Mouse (Mus musculus) neural tube, embryonic 12.5 days (tissue): ENCODE data around the gene Gse1. TPM values are rescaled to one million over a fixed set of nuclear protein-coding genes. Genes with fewer than 3 reads are reported as not detected.
A peak's percentile ranks its signal among the peaks of the same experiment; 100 is the strongest.

Experiments used
- ATAC-seq: fragments of 200-750 bp; cut with Nextera tagmentation; 2 replicates; pipeline ENCODE4 v1.8.0; 2017; ENCODE audit warnings: low read depth, mild to moderate bottlenecking, moderate TSS enrichment, moderate library complexity; ENCODE audit not compliant: low FRiP score
- H3K27ac ChIP-seq: fragments of 300-500 bp; sonication (generic); 2 replicates; pipeline ENCODE4 v1.5.1; 2016
- H3K27me3 ChIP-seq: fragments of 300-500 bp; sonication (generic); replicated peaks from 2 replicates; pipeline ENCODE4 v1.6.1; 2016; ENCODE audit warnings: mild to moderate bottlenecking
- H3K36me3 ChIP-seq: fragments of 300-500 bp; sonication (generic); 2 replicates; pipeline ENCODE4 v1.6.1; 2016; ENCODE audit warnings: mild to moderate bottlenecking
- H3K4me1 ChIP-seq: fragments of 300-500 bp; sonication (generic); 2 replicates; pipeline ENCODE4 v1.6.1; 2016
- H3K4me2 ChIP-seq: fragments of 300-500 bp; sonication (generic); replicated peaks from 2 replicates; pipeline ENCODE4 v1.6.1; 2016; ENCODE audit warnings: mild to moderate bottlenecking
- H3K4me3 ChIP-seq: fragments of 300-500 bp; sonication (generic); 2 replicates; pipeline ENCODE4 v1.5.1; 2016
- H3K9ac ChIP-seq: fragments of 300-500 bp; sonication (generic); 2 replicates; pipeline ENCODE4 v1.6.1; 2016; ENCODE audit warnings: mild to moderate bottlenecking
- H3K9me3 ChIP-seq: fragments of 300-500 bp; sonication (generic); 2 replicates; pipeline ENCODE4 v1.6.1; 2016; ENCODE audit warnings: mild to moderate bottlenecking
- WGBS: fragments of 180-500 bp; shearing (Covaris S2); methylation state at CpG from one replicate; pipeline ENCODE4 v1.1.7; 2016; 5-methylcytosine and 5-hydroxymethylcytosine counted together
- polyA plus RNA-seq: library from polyadenylated mRNA; unstranded; fragments of >200 nt; fragmentation: Nextera tagmentation; extraction: Ambion mirVana; gene quantifications from 2 replicates; pipeline ENCODE4 v1.2.1, GENCODE M21; 2016

Gse1 gene
- polyA plus RNA-seq, 1 experiment from 2014 or later, result 26.0 TPM

DNA sequence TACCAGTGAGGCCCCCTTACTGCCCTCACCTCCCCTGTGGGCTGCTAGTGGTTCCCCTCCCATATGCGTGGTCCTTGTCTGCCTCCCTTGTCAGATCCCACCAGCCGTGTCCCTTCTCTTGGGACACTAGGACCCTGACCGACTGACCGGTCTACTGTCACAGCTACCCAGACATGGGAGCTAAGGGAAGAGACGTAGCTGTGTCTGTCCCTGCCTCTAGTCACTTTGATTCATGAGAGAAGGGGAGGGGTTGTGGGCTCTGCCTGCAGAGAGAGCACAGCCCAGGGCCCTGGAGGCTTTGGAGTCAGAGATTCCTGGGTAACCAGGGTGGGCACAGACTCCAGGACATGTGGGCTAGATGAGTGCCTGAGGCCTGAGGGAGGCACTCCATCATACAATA is 68.7 kb downstream of the Gse1 start:
- no peaks in the 10 kb centered on the region for H3K36me3 ChIP-seq
- H3K9ac ChIP-seq, result peak overlapping the region; percentile 46; the same call in 1 of the 2 replicates
- H3K9me3 ChIP-seq, result no peaks in the 10 kb centered on the region
- H3K27me3 ChIP-seq, result no peaks in the 10 kb centered on the region
- WGBS, result 5% methylated on average over 5 of the region's 5 CpGs
- H3K4me3 ChIP-seq, result no peak overlapping the region
- H3K4me1 ChIP-seq, result peaks cover 91% of the 10 kb centered on the region
- H3K27ac ChIP-seq, result peak overlapping the region; percentile 84
- peak overlapping the region; percentile 32; the same call in 1 of the 2 replicates for H3K4me2 ChIP-seq
- ATAC-seq, result no peak; the same call in 1 of the 2 replicates

DNA sequence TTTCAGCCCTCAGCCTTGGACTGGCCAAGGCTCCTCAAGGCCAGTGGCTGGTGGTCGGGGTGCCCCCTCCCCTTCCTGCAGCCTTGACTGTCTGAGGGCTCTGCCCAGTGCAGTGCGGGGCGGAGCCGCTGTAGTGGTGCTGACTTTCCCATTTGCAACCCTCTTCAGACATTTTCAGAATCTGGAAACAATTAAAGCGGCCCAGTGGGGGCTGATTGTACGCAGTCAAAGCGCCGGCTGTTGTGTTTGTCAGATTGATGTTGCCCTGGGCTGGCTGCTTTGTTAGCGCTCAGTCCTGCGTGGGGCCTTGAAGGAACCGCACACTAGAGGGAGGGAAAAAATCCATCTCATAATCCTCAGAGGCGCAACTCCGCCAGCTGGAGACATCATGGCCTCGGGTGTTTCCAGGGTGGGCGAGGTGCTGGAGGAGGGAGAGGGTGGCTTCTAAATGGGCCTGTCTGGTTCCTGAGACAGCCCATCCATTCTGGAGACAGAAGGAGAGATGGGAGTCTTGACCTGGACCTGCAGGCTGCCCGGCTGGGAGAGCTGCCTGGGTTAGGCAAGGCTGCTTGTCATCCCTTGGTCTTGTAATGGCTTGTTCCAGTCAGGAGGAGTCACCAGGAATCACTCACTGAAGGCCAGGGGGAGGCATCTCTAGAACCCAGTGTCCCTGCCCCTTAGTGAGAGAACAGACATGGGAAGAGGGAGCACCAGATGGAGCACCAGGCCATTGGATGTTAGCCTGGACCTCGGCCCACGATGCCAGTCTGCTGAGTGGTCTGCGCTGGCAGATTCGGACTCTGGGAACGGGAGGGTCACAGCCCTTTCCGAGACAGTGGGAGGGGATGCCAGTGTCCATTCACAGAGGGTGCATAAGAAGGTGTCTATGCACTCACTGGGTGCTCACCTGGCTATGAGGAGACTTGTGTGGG is 70.6 kb downstream of the Gse1 start:
- H3K36me3 ChIP-seq, result no peaks in the 10 kb centered on the region
- 25% methylated on average over 22 of the region's 22 CpGs for WGBS
- peaks cover 85% of the 10 kb centered on the region for H3K4me1 ChIP-seq
- H3K27ac ChIP-seq, result peak overlapping the region; percentile 95
- H3K4me2 ChIP-seq, result peak overlapping the region; percentile 34
- peak; percentile 38 for ATAC-seq
- no peak overlapping the region for H3K4me3 ChIP-seq
- H3K9me3 ChIP-seq, result no peaks in the 10 kb centered on the region
- H3K9ac ChIP-seq, result peak overlapping the region; percentile 23; the same call in 1 of the 2 replicates
- H3K27me3 ChIP-seq, result no peaks in the 10 kb centered on the region

DNA sequence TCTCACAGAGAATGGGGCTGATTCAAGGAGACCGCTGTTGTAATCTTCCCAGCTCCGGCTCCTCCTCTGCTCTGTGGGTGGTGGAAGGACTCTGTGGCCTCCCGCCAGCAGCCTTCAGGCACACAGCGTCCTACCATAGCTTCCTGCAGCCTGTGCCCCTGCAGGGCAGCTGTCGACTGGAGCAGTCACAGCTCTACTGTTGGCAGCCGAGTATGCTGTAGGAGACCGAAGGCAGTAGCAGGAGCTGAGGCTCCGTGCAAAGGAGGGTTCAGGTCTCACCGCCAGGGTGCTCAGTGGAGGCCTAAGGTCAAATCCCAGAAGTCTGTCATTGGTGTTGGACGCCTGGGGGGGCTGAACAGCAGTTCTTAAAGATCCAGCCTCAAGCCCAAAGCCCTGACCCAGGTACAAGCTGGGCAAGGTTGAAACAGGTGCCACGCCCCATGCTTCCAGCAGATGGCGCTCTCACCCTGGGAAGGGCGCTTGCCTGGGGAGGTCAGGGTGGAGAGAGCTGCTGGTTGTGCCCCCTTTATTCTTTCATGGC is 72.4 kb downstream of the Gse1 start:
- Histone ChIP-seq H3K4me1 (peaks cover 79% of the 10 kb centered on the region), H3K36me3 (no peaks in the 10 kb centered on the region), H3K9ac (peak overlapping the region; percentile 47; the same call in 1 of the 2 replicates), H3K4me2 (peak overlapping the region; percentile 36), H3K9me3 (no peaks in the 10 kb centered on the region), H3K4me3 (no peak overlapping the region), H3K27ac (peak overlapping the region; percentile 2; the same call in 1 of the 2 replicates), H3K27me3 (no peaks in the 10 kb centered on the region)
- 0 out of 2 replicates have a peak, but pooled peaks have one; percentile 4 for ATAC-seq
- 4% methylated on average over 13 of the region's 13 CpGs for WGBS

DNA sequence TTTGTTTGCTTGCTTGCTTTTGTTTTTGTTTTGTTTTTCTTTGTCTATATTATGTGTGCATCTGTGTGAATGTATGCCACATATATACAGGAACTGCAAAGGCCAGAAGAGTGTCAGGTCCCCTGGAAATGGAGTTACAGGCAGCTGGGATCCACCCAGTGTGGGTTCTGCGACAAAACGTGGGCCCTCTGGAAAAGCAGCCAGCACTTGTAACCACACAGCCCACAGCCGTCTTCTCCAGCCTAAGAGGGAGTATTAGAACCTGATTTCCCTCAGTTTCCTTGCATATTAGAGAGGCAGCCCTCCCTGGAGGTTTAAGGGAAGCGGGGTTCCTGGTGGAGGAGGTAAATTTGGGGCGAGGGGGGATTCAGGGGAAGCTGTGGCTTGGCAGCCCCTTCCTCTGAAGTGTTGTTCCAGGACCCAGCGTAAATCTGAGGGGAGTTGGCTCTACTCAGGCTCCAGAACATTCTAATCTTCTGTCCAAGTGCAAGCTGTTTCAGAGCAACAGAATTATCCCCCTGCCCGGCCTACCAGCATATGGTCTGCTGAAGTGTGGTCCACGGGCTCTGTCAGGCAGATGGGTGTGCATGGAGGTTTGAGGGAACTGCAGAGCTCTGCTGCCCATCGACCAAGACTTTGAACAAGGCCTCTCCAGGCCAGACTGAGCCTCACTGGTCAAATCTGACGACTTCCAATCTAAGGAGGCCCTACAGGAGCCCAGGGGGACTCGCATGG is 74.9 kb downstream of the Gse1 start:
- peak overlapping the region; percentile 37; the same call in 1 of the 2 replicates for H3K27ac ChIP-seq
- no peaks in the 10 kb centered on the region for H3K9me3 ChIP-seq
- no peak for ATAC-seq
- peaks cover 75% of the 10 kb centered on the region for H3K4me1 ChIP-seq
- H3K4me3 ChIP-seq, result no peak overlapping the region
- no peak overlapping the region for H3K4me2 ChIP-seq
- H3K27me3 ChIP-seq, result no peaks in the 10 kb centered on the region
- WGBS, result 66% methylated on average over 11 of the region's 11 CpGs
- no peaks in the 10 kb centered on the region for H3K36me3 ChIP-seq
- 0 out of 2 replicates have a peak overlapping the region, but pooled peaks have one; percentile 38 for H3K9ac ChIP-seq

DNA sequence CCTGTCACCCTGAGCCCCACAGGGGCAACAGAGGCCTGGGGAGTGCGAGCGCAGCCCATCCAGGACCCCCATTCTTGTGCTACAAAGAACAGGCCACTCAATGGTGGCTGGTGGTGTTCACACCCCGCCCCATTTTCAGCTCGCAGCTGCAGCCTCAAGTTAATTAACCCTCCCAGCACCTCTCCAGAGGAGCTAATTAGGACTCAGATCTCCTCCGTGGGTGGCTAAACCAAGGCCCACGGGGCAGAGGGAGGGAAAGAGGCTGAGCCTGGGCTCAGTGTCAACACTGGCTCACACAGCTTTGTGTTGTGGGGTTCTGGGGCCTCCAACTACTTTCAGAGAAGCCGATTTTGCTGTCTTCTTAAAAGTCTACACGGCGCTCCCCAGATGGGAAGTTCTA is 75.8 kb downstream of the Gse1 start:
- 0 out of 2 replicates have a peak overlapping the region, but pooled peaks have one; percentile 38 for H3K9ac ChIP-seq
- WGBS, result 22% methylated on average over 9 of the region's 9 CpGs
- H3K27ac ChIP-seq, result peak overlapping the region; percentile 37; the same call in 1 of the 2 replicates
- H3K4me2 ChIP-seq, result 0 out of 2 replicates have a peak overlapping the region, but pooled peaks have one; percentile 12
- H3K27me3 ChIP-seq, result no peaks in the 10 kb centered on the region
- H3K4me1 ChIP-seq, result peaks cover 74% of the 10 kb centered on the region
- ATAC-seq, result no peak
- no peak overlapping the region for H3K4me3 ChIP-seq
- H3K9me3 ChIP-seq, result no peaks in the 10 kb centered on the region
- H3K36me3 ChIP-seq, result no peaks in the 10 kb centered on the region

DNA sequence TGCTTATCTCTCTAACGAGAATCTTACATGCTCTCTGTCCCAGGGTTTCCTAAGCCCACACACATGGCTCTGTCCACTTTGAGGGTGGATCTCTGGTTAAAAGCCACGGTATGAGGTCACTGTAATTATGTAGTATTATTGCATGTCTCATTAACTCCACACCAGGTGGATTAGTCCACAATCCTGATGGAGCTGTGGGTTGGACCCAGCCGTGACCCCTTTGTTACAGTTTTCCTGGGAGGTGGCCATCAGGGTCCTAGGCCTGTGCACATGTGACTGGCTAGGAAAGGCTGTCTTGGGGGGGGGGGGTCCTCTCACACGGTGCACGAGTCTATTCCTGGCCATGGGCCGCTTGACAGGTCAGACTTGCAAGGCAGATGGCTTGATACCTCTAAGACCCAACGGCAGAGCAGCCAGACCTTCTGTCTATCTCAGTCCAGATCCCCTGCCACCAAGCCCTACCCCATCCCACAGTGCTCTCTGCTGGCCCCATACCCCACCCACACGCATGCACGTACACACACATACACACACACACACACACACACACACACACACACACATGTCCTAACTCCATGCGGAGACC is 77.6 kb downstream of the Gse1 start:
- no peak overlapping the region for H3K4me2 ChIP-seq
- no peaks in the 10 kb centered on the region for H3K36me3 ChIP-seq
- WGBS, result 74% methylated on average over 10 of the region's 10 CpGs
- no peak overlapping the region for H3K27ac ChIP-seq
- peaks cover 76% of the 10 kb centered on the region for H3K4me1 ChIP-seq
- no peak overlapping the region for H3K9ac ChIP-seq
- H3K27me3 ChIP-seq, result no peaks in the 10 kb centered on the region
- no peak for ATAC-seq
- H3K4me3 ChIP-seq, result no peak overlapping the region
- H3K9me3 ChIP-seq, result no peaks in the 10 kb centered on the region

DNA sequence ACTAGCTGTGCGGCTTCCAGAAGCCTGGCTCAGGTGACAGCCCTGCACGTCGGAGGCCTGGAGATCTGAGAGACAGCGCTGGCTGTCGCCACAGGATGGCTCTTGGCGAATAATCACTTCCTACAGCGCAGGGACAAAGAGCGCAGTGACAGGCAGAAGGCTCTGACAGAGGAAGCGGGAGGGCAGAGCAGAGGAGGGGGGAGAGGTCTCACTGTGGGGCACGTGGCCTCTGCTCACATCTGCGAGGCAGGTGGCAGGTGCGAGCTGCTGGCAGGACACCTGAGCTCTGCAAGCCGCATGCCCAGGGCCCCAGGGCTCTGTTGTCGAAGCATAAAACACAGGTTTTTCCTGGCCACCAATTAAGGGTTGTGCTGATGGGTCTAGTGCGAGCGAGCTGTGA is 78.8 kb downstream of the Gse1 start:
- no peaks in the 10 kb centered on the region for H3K9me3 ChIP-seq
- no peaks in the 10 kb centered on the region for H3K27me3 ChIP-seq
- 2% methylated on average over 16 of the region's 16 CpGs for WGBS
- H3K27ac ChIP-seq, result peak overlapping the region; percentile 55
- H3K36me3 ChIP-seq, result no peaks in the 10 kb centered on the region
- ATAC-seq, result peak; percentile 37
- H3K9ac ChIP-seq, result peak overlapping the region; percentile 26; the same call in 1 of the 2 replicates
- H3K4me1 ChIP-seq, result peaks cover 71% of the 10 kb centered on the region
- peak overlapping the region; percentile 24; the same call in 1 of the 2 replicates for H3K4me2 ChIP-seq
- H3K4me3 ChIP-seq, result no peak overlapping the region

DNA sequence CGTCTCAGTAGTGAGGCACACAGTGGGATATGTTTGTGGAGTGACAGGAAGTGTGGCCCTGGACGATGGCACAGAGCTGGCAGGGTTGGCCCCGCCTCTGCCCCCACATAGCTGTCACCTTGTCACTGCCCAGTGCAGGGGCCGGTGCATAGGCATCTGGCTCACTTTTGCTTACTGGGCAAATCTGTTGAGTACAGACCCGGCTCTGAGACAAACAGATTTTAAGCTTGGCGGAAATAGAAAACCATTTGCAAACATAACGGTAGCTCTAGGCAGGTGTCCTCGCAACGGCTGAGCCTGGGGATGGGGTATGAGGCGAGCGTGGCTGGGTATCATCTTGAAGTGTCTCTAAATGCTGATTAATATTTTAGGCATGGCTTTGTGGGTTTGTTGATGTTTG is 79.3 kb downstream of the Gse1 start:
- no peak for ATAC-seq
- WGBS, result 41% methylated on average over 11 of the region's 11 CpGs
- Histone ChIP-seq H3K4me1 (peaks cover 71% of the 10 kb centered on the region), H3K36me3 (no peaks in the 10 kb centered on the region), H3K9ac (peak overlapping the region; percentile 26; the same call in 1 of the 2 replicates), H3K27ac (peak overlapping the region; percentile 55), H3K27me3 (no peaks in the 10 kb centered on the region), H3K4me2 (peak overlapping the region; percentile 24; the same call in 1 of the 2 replicates), H3K9me3 (no peaks in the 10 kb centered on the region), H3K4me3 (no peak overlapping the region)

DNA sequence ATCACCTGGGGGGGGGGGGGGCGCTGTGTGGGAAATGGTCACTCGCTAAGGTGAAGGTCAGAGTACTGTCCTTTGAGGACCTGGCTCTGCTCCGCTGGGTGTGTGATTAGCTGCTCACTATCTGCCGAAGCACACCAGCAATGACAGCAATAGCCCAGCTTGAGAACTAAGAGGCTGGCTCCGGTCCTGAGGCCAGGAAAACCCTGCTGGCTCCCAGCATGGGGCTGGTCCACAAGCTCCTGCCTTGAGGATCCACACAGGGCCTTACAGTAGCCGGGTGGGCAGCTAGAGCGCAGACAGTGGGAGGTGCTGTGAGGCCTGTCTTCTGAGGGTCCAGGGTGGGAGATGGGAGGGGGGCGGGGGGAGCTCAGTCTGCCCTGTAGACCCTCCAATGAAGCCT is 79.9 kb downstream of the Gse1 start:
- 27% methylated on average over 8 of the region's 8 CpGs for WGBS
- Histone ChIP-seq H3K27me3 (no peaks in the 10 kb centered on the region), H3K4me1 (peaks cover 66% of the 10 kb centered on the region)

DNA sequence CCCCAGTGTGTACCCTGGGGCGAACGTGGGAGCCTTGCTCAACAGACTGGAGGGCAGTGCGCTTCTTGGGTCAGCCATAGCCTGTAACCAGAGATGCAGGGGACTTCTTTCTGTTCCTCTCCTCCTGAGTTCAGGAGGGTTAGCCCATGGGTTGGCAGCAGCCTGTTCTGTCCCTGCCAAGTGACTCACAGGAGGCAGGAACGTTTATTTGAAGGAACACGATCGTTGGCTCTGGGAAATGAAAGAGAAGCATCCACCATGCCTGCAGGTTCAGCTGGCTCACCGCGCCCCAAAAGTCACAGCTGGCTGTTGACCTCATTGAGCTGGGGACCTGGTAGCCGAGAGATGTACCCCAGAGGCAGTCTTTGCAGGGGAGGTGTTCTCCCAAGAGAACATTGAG is 80.3 kb downstream of the Gse1 start:
- H3K27me3 ChIP-seq, result no peaks in the 10 kb centered on the region
- peak overlapping the region; percentile 21 for H3K27ac ChIP-seq
- WGBS, result 51% methylated on average over 9 of the region's 9 CpGs

More for the DNA sequence above, 79.9 kb downstream of the Gse1 start:
- Histone ChIP-seq H3K36me3 (no peaks in the 10 kb centered on the region), H3K4me2 (no peak overlapping the region), H3K9ac (no peak overlapping the region), H3K9me3 (no peaks in the 10 kb centered on the region), H3K4me3 (no peak overlapping the region), H3K27ac (peak overlapping the region; percentile 55; the same call in 1 of the 2 replicates)
- ATAC-seq, result no peak

DNA sequence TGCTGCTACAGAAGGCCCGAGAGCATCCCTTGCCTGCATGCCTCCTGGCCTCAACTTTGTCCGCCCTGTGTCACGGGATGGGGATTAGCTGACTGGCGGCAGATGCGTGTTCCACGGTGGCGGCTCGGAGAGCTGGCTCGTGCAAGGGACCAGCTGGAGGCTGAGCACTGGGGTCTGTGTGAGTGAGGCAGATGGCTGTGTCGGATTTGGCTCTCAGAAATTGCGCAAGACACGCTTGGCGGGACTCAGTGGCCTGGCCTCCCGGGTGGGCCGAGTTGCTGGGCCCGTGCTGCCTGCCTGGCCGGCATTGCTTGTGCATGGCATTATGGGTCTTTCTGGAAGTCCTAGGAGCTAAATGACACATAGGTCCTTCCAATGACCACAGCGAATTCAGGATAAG is 81.1 kb downstream of the Gse1 start:
- no peak overlapping the region for H3K9ac ChIP-seq
- no peaks in the 10 kb centered on the region for H3K27me3 ChIP-seq
- 48% methylated on average over 18 of the region's 18 CpGs for WGBS
- no peak overlapping the region for H3K4me2 ChIP-seq
- H3K36me3 ChIP-seq, result no peaks in the 10 kb centered on the region
- ATAC-seq, result peak; percentile 69
- H3K4me1 ChIP-seq, result peaks cover 54% of the 10 kb centered on the region
- peak overlapping the region; percentile 51; the same call in 1 of the 2 replicates for H3K27ac ChIP-seq
- H3K4me3 ChIP-seq, result no peak overlapping the region
- no peaks in the 10 kb centered on the region for H3K9me3 ChIP-seq

More for the DNA sequence above, 80.3 kb downstream of the Gse1 start:
- H3K9me3 ChIP-seq, result no peaks in the 10 kb centered on the region
- no peak overlapping the region for H3K4me2 ChIP-seq
- ATAC-seq, result no peak
- no peak overlapping the region for H3K9ac ChIP-seq
- H3K4me1 ChIP-seq, result peaks cover 62% of the 10 kb centered on the region
- no peak overlapping the region for H3K4me3 ChIP-seq
- no peaks in the 10 kb centered on the region for H3K36me3 ChIP-seq
